Mouse (Mus musculus): Measurements from ENCODE around the gene Lbx2.

DNA sequence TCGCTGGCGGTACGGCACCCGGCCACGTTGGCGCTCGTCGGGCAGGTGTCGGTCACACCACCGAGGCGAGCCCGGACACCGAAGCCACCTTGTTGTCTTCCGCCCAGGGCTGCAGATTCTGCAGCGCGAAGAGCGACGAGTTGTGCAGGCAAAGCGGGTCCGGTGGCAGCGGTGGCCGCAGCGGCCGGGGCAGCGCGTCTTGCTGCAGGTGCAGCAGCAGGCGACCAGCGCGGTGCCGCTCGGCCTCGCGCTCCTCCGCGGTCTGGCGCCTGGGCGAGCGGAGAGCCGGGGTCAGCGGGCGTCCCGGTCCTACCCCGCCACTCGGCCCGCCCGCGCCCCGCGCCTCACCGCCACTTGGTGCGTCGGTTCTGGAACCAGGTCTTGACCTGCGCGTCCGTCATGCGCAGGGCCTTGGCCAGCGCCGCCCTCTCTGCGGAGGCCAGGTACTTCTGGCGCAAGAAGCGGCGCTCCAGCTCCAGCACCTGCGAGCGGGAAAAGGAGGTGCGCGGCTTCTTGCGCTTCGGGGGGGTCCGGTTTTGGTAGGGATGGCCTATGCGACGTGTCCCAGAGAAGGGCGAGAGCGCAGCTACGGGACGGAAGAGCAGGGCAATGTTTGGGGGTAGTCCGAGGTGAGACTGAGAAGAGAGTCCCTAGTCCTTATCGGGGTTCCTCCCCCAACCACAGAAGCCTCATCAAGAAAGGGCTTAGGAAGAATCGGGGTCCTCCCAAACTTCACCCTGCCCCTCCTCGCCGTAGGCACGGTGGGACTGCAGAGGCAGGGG lies 17.3 kb upstream of the Lbx2 start:
- TF ChIP-seq CTCF (IDR thresholded peaks at IDR 0.05; ENCODE audit: low read depth, low read length) (no peak), POLR2A (IDR thresholded peaks at IDR 0.05; ENCODE audit: borderline replicate concordance, low read depth, low read length) (no peak)

Measured in bone marrow macrophage, adult 2 months (primary cell).